Mouse (Mus musculus) olfactory bulb, adult 2 months (tissue): Measurements from ENCODE around the gene Olfr434.

Experiments used
- CTCF ChIP-seq: fragments of 200-500 bp; IDR thresholded peaks from 2 replicates; pipeline ENCODE4 v1.5.1; 2012; ENCODE audit warnings: low read depth, mild to moderate bottlenecking, low read length, moderate library complexity; ENCODE audit not compliant: insufficient read depth
- POLR2A ChIP-seq: fragments of 200-500 bp; IDR thresholded peaks from 2 replicates; pipeline ENCODE4 v1.6.1; 2012; ENCODE audit warnings: mild to moderate bottlenecking, low read depth, low read length, moderate library complexity; ENCODE audit not compliant: insufficient read depth

DNA sequence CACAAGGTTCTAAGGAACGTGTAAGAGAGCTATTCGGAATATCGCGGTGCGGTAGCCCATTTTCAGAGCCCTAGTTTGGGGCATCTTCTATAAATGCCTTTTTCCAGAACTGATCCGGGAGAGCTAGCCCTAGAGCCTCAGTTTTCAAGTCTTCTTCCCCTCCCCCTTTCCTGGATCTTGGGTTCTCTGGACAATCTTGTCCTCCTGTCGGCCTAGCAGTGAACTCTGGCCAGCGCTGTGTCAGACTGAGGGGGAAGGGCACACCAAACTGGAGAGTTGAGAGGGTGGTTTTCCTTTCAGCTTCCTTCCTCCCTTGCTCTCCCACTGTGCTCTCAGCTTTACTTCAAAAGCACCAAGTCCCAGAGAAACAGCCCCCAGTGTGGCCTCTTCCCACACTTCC lies 53.5 kb downstream of the Olfr434 start:
- no peak for TF ChIP-seq POLR2A
- no peak for TF ChIP-seq CTCF
